Mouse (Mus musculus) sigmoid colon, adult 10 weeks (tissue): ENCODE data around the gene Tmem219. TPM values are rescaled to one million over a fixed set of nuclear protein-coding genes. Genes with fewer than 3 reads are reported as not detected.

ENCODE experiments used
- polyA plus RNA-seq: library from polyadenylated mRNA; stranded (reverse); fragments of 350-450 nt; fragmentation: Illumina TruSeq; extraction: RNeasy Lipid Tissue Mini Kit (QIAGEN cat#74804); gene quantifications from one replicate; pipeline ENCODE4 v1.2.3, GENCODE M21; 2014; ENCODE audit warnings: low read depth, low replicate concordance

Tmem219 gene
- polyA plus RNA-seq: 12.7 TPM

GRCm38 (mm10) chr7:126922624-126923060 is at the start of gene Tmem219:
TSS of gene Tmem219 (minus strand) at chr7:126922917.

GRCm38 (mm10) chr7:126949793-126950646 is 27.3 kb upstream of the Tmem219 start, which contains the start of gene Sez6l2:
TSS of gene Sez6l2 (plus strand) at chr7:126950563.

GRCm38 (mm10) chr7:126949403-126949792 is 26.7 kb upstream of the Tmem219 start, which contains the start of gene Asphd1:
TSS of gene Asphd1 (minus strand) at chr7:126949582.

GRCm38 (mm10) chr7:126928384-126929037 is 5.8 kb upstream of the Tmem219 start, which contains the start of gene Kctd13:
TSS of gene Kctd13 (plus strand) at chr7:126928879.

GRCm38 (mm10) chr7:126884286-126885164 is 38.2 kb downstream of the Tmem219 start, which contains the start of gene Taok2:
TSS of gene Taok2 (minus strand) at chr7:126884703.

GRCm38 (mm10) chr7:126862147-126862784 is 60.5 kb downstream of the Tmem219 start, which contains the start of gene Ino80e:
TSS of gene Ino80e (minus strand) at chr7:126862377.

GRCm38 (mm10) chr7:126861429-126862130 is 61.1 kb downstream of the Tmem219 start, which contains the start of gene Hirip3:
TSS of gene Hirip3 (plus strand) at chr7:126861972.

GRCm38 (mm10) chr7:126847116-126847420 is 75.6 kb downstream of the Tmem219 start, which contains the start of gene Doc2a:
TSS of gene Doc2a (plus strand) at chr7:126847416.

Other genes with a start within 250 kb of the Tmem219 start
- gene Sult1a1, start 246.5 kb downstream of the Tmem219 start, polyA plus RNA-seq: 841 TPM
- gene Bola2, start 227.5 kb downstream of the Tmem219 start, polyA plus RNA-seq: 0.41 TPM
- 3.5 TPM for gene Slx1b, start 227.1 kb downstream of the Tmem219 start, polyA plus RNA-seq
- 4.6 TPM for gene Coro1a, start 215.1 kb downstream of the Tmem219 start, polyA plus RNA-seq
- gene Mapk3, start 163.3 kb downstream of the Tmem219 start, polyA plus RNA-seq: 43.9 TPM
- gene Gdpd3, start 156.6 kb downstream of the Tmem219 start, polyA plus RNA-seq: 3.2 TPM
- 17.7 TPM for gene Ypel3, start 146.0 kb downstream of the Tmem219 start, polyA plus RNA-seq
- not detected for gene Tbx6, start 141.4 kb downstream of the Tmem219 start, polyA plus RNA-seq
- gene Ppp4c, start 130.4 kb downstream of the Tmem219 start, polyA plus RNA-seq: 47.0 TPM
- gene Fam57b, start 125.2 kb downstream of the Tmem219 start, polyA plus RNA-seq: not detected
- gene 4930451I11Rik, start 91.3 kb downstream of the Tmem219 start, polyA plus RNA-seq: not detected
- not detected for gene Doc2a, start 75.5 kb downstream of the Tmem219 start, polyA plus RNA-seq
- gene Hirip3, start 60.9 kb downstream of the Tmem219 start, polyA plus RNA-seq: 11.7 TPM
- gene Ino80e, start 60.5 kb downstream of the Tmem219 start, polyA plus RNA-seq: 17.4 TPM
- gene Taok2, start 38.2 kb downstream of the Tmem219 start, polyA plus RNA-seq: 10.1 TPM
- 6.1 TPM for gene Kctd13, start 6.0 kb upstream of the Tmem219 start, polyA plus RNA-seq
- not detected for gene Asphd1, start 26.7 kb upstream of the Tmem219 start, polyA plus RNA-seq
- gene Sez6l2, start 27.6 kb upstream of the Tmem219 start, polyA plus RNA-seq: 2.1 TPM
- 14.6 TPM for gene Cdipt, start 53.0 kb upstream of the Tmem219 start, polyA plus RNA-seq
- 1.6 TPM for gene Cdiptos, start 53.2 kb upstream of the Tmem219 start, polyA plus RNA-seq
- gene Mvp, start 91.7 kb upstream of the Tmem219 start, polyA plus RNA-seq: 2.1 TPM
- not detected for gene Pagr1b, start 93.6 kb upstream of the Tmem219 start, polyA plus RNA-seq
- not detected for gene Pagr1a, start 94.4 kb upstream of the Tmem219 start, polyA plus RNA-seq
- gene Gm42742, start 98.2 kb upstream of the Tmem219 start, polyA plus RNA-seq: 0.69 TPM
- gene Prrt2, start 98.3 kb upstream of the Tmem219 start, polyA plus RNA-seq: 1.0 TPM
- 19.3 TPM for gene Maz, start 104.1 kb upstream of the Tmem219 start, polyA plus RNA-seq
- 2.2 TPM for gene Kif22, start 119.6 kb upstream of the Tmem219 start, polyA plus RNA-seq
- gene Zg16, start 164.4 kb upstream of the Tmem219 start, polyA plus RNA-seq: 1,501 TPM
- gene AI467606, start 168.4 kb upstream of the Tmem219 start, polyA plus RNA-seq: 2.7 TPM
- gene Qprt, start 199.3 kb upstream of the Tmem219 start, polyA plus RNA-seq: 0.35 TPM
- 0.98 TPM for gene Spn, start 214.9 kb upstream of the Tmem219 start, polyA plus RNA-seq